Mouse (Mus musculus) kidney, postnatal 36 days (tissue): ENCODE data around the gene Rab4b.

ENCODE experiments used
- DNase-seq, 2 experiments: peaks; one replicate each; pipeline ENCODE4 v3.0.0; 2021 to 2022; ENCODE audit warnings: mixed read lengths in 2 of 2

The Rab4b gene

GRCm38 (mm10) chr7:27178324-27179216 is at the start of gene Rab4b:
Gene Rab4b, minus strand, starts transcription at chr7:27178896.
- peak; percentile 99 to 100 for DNase-seq

DNA sequence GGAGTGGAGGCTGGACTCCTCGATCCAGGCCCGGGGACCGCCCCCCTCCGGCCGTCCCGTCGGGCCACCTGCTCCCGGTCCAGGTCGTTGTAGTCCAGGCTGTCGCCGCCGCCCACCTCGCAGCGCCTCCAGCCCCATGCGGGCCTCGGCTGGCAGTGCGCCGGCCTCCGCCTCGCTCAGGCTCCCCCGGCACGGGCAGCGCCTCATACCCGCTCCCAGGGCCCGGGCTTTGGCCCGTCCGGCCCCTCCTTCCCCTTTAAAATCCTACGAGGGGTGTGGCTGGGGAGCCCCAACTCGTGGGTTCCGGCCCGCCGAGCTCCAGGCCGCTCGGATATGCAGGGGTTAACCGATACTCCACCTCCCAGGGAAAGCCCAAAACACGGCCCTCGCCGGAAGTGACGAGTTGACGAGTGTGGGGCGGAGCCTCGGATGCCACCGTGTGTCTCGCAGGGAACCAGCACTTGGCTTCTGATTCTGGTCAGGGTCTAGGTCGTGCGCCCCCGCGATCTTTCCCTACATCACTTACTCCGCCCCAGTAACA is 49.7 kb upstream of the Rab4b start, which contains the start of gene Itpkc:
TSS of gene Itpkc (minus strand) at position 381 of the 541 bp plus-strand sequence.
- DNase-seq: peak; percentile 94 to 95

- DNase-seq: peak in 1 of 2 experiments; percentile 17
Observed at GRCm38 (mm10) chr7:27227676-27228075, 49.0 kb upstream of the Rab4b start.

GRCm38 (mm10) chr7:27227276-27227675 is 48.6 kb upstream of the Rab4b start:
- DNase-seq: no peak

GRCm38 (mm10) chr7:27224877-27225575 is 46.3 kb upstream of the Rab4b start:
- DNase-seq: no peak

- no peak for DNase-seq
Observed at GRCm38 (mm10) chr7:27222538-27222937, 43.8 kb upstream of the Rab4b start.

DNA sequence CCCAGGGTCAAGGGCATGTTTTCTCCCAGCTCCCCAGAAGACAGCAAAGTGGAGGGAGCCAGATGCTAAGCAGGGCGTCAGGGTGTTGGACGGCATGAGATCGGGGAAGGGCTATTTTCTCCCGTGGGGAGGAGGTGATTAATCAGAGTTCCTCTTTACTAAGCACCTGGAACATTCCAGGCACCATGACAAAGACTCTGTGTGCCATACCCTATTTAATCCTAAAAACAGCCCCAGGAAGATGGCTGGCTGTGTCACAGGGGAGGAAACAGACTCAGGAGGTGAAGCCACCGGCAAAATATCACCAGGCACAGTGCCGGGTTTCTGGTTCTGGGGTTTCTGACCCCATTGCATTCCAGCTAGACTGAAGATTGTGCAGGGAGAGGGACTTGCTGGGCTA is 43.2 kb upstream of the Rab4b start:
- DNase-seq: no peak

- peak; percentile 25 to 44 for DNase-seq
Observed at GRCm38 (mm10) chr7:27219937-27220336, 41.2 kb upstream of the Rab4b start.

- no peak for DNase-seq
Observed at GRCm38 (mm10) chr7:27218586-27218985, 39.9 kb upstream of the Rab4b start.

GRCm38 (mm10) chr7:27212626-27213025 is 33.9 kb upstream of the Rab4b start:
- DNase-seq: no peak

DNA sequence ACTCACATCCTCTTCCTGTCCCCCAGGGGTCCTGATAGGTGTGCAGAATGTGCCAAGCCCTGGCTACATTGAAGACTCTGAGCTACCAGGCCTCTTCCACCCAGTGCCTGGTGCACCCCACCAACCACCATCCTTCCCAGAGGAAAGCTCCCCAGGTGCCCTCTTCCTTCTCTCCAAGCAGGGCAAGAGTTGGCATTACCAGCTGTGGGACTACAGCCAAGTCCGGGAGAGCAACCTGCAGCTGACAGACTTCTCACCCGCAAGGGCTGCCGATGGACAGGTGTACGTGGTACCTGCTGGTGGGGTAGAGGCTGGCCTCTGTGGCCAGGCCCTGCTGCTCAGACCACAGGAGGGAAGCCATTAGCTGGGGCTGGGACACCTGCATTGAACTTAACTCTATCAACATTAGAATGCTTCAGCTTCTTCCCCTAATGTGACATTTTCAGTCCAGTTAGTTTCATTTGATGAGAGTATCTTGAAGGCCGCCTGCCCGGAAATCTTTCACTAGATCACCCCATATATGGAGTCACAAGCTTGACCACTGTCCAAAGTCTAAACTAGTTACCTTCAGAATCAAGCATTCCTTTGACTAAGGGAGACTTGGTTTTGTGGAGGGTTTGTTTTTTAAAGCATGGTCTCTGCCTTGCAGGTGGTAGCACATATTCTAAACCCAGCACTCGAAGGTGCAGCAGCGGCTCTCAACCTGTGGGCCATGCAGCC is 25.2 kb upstream of the Rab4b start:
- peak; percentile 49 to 60 for DNase-seq

- DNase-seq: no peak
Observed at GRCm38 (mm10) chr7:27198779-27199178, 20.1 kb upstream of the Rab4b start.

DNA sequence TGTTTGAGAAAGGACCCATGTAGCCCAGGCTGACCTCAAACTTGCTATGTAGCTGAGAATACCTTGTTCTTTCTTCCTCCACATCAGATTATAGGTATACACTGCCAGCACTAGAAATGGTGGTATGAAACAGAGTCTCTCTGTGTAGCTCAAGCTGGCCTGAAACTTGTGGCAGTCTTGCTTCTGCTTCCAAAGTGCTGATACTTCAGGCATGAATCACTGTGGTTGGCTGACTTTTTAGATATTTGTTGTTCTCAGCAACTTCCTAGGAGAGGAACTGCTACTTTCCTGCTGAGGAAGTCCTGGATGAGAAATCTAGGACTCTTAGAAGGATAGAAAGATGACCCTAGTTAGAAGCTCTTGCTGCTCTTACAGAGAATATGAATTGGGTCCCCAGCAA is 19.7 kb upstream of the Rab4b start:
- DNase-seq: no peak

DNA sequence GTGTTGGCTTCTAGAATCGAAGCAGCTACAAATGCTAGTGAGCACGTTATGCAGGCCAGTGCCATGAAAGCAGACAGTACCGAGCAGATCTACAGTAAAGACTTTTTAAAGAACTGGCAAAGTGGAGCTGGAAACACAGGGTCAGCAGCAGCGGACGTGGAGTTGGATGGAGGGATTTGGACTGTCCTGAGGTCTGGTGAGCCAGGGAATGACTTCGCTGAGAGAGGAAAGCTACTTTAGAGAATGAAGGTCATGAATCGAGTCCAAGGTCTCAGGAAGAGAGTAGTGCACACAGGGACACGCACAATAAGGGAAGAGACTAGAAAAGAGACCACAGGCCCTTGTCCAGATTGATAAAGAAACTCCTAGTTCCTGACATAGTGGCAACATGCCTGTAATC is 18.9 kb upstream of the Rab4b start:
- no peak for DNase-seq

- DNase-seq: no peak
Observed at GRCm38 (mm10) chr7:27197136-27197535, 18.4 kb upstream of the Rab4b start.

DNA sequence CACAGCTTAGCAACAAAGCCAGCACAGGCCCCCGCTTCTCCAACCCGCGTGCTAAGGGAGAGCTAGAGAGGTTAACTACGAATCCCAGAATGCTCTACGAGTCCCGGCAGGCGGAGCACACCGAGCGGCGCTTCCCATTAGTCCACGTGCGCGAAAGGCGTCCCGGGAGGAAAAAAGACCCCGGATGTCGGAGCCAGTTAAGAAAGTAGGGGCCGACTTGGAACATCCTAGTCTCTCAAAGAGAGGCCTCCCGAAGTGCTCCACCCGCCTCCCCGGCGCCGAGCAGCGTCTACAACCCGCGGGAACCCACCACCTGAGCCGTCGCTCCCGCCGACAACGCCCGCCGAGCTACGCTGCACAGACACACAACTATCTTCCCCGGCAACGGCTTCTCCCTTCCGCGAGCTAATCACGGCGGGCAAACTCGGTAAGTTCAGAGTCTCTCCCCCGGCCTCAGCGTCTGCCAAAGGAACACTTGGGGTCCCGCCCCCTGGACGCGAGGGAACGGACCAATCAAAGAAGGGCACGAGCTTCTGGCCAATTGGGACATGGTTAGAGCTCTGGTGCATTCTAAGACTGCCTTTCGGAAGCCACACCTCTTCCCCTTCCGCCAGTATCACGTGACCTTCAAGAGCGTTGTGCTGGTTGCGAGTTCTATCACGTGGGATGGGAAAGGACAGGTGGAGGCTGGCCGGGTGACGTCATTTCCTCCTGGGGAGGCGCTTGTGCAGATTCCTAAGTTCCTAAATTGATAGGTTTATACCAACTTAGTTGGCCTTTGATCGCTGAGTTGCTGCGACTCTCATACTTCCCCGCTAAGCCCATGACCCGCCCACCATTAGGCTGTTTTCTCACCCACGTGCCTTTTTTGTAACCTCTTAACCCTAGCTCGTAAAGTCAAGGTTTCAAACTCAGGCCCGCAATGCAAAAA is 17.2 kb upstream of the Rab4b start, which contains the start of the genes BC024978 and Snrpa:
TSS of gene BC024978 (plus strand) at position 101 of the 931 bp plus-strand sequence.
TSS of gene Snrpa (minus strand) at position 591 of the 931 bp plus-strand sequence.
- peak; percentile 97 to 100 for DNase-seq

GRCm38 (mm10) chr7:27193731-27194130 is 15.0 kb upstream of the Rab4b start:
- no peak for DNase-seq

DNA sequence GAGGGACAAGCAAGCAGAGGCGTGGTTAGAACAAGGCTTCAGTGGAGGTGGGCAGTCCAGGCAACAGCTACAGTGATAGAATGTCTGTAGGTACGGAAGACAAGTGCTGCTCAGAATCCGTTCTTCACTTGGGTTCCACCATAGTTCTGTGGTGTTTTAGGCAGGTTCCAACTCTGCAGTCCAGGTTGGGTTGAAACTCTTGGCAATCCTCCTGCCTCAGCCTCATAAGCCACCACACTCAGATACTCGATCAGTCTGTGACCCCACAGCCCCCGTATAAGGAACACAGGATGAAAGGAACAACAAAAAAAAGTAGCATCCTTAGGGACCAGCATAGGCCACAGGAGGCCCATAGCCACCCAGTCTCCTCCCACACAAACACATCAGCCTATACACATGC is 13.7 kb upstream of the Rab4b start:
- no peak for DNase-seq

DNA sequence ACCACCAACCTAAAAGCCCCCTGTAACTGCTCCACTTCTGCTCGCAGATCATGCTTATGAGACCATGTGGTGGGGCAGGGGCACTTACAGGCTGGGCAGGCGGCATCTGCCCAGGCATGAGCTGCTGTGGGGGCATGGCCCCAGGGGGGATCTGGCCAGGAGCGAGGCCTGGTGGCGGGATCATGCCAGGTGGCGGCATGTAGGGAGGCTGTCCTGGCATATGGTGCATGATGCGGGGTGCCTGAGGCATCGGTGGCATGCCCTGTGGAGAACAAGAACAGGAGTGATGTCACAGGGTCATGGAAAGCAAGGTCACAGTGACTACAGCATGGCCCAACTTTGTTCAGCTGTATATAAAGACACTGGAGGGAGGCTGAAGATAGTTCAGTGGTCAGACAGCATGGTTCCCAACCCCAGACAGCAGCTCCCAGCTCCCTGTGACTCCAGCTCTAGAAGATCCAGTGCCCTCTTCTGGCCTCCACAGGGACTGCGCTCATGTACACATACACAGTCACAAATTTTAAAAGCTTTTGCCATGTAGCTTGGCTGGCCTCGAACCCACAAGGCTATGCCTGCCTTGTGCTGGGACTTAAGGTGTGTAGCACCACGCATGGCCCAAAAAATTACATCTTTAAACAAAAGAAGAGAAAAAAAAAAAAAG is 10.7 kb upstream of the Rab4b start:
- peak in 1 of 2 experiments; percentile 46 for DNase-seq

DNA sequence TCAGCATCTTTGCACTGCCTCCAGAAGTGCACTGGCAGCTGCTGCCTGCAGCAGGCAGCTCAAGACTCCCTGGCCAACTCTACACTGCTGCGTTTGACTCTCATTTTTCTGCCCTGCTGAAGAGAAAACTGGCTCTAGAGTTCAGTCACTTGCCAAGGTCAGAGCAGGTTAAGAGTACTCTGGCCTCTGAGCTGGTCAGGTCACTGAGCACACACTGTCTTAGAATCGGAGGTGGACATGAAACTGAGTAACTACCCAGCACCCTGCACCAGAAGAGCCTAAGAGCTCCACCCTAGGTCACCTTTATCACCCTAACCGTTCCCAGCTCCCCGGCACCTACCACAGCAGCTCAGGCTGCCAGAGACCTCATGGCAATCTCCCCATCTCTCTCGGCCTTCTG is 7.3 kb upstream of the Rab4b start:
- peak in 1 of 2 experiments; percentile 48 for DNase-seq

DNA sequence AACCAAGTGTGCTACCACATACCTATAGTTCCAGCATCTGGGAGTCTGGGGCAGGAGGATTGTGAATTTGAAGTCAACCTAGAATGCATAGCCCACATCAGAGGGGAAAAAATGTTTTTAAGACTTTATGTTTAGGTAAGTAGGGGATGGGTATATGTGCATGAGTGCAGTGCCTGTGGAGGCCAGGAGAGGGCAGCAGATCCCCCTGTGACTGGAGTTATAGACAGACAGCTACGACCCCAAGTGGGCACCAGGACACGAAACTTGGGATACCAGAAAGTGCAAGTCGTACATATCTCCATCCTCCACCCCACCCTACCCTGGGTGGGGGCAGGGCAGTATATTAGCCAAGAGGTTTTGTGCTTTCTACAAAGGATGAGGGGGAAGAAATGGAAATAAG is 6.3 kb upstream of the Rab4b start:
- peak in 1 of 2 experiments; percentile 68 for DNase-seq
